Mouse (Mus musculus): Measurements from ENCODE around the gene Rnf212.

The Rnf212 gene

GRCm38 (mm10) chr5:108718051-108718450 lies 56.7 kb downstream of the Rnf212 start:
- ChIA-PET CTCF (interaction anchor here in 2 of 4 experiments (0.6 to 1.0 kb wide), 2 partner anchors 9 to 857 kb away, joined by 3 to 5 read pairs; no protein-coding TSS in a partner anchor), POLR2A (interaction anchor here in 1 of 4 experiments (1.0 kb wide), 1 partner anchor 9 kb away, joined by 3 read pairs; no protein-coding TSS in a partner anchor)

- POLR2A ChIA-PET: interaction anchor here in 1 of 4 experiments (1.3 to 1.4 kb wide), 2 partner anchors 16 to 56 kb away, joined by 3 read pairs; partner anchors contain the start of gene Idua
- CTCF ChIA-PET: interaction anchor here in 2 of 4 experiments (1.5 to 1.7 kb wide), 2 partner anchors 11 kb away, joined by 4 read pairs; no protein-coding TSS in a partner anchor
These were observed 58.8 kb downstream of the Rnf212 start for GRCm38 (mm10) chr5:108715974-108716373.

- CTCF ChIA-PET: interaction anchor here in 2 of 4 experiments (1.3 to 1.7 kb wide), 2 partner anchors 13 kb away, joined by 3 to 5 read pairs; no protein-coding TSS in a partner anchor
- POLR2A ChIA-PET: no interaction called here
These were observed 60.6 kb downstream of the Rnf212 start for GRCm38 (mm10) chr5:108714149-108714548.

- ChIA-PET CTCF (interaction anchor here in 2 of 4 experiments (1.3 to 1.7 kb wide), 2 partner anchors 13 kb away, joined by 3 to 5 read pairs; no protein-coding TSS in a partner anchor), POLR2A (no interaction called here)
These were observed 61.1 kb downstream of the Rnf212 start for GRCm38 (mm10) chr5:108713691-108714090.

GRCm38 (mm10) chr5:108713096-108713495 lies 61.7 kb downstream of the Rnf212 start:
- ChIA-PET POLR2A (no interaction called here), CTCF (no interaction called here)

- POLR2A ChIA-PET: interaction anchor here in 1 of 4 experiments (0.6 kb wide), 1 partner anchor 919 kb away, joined by 3 read pairs; no protein-coding TSS in a partner anchor
These were observed 62.8 kb downstream of the Rnf212 start for GRCm38 (mm10) chr5:108711968-108712367.

GRCm38 (mm10) chr5:108708981-108709731 lies 65.6 kb downstream of the Rnf212 start:
- CTCF ChIA-PET: interaction anchor here in 2 of 4 experiments (0.6 to 1.7 kb wide), 2 partner anchors 18 to 1001 kb away, joined by 7 read pairs; no protein-coding TSS in a partner anchor

More at GRCm38 (mm10) chr5:108711968-108712367, 62.8 kb downstream of the Rnf212 start:
- CTCF ChIA-PET: no interaction called here

GRCm38 (mm10) chr5:108708419-108708818 lies 66.4 kb downstream of the Rnf212 start:
- ChIA-PET POLR2A (interaction anchor here in 2 of 4 experiments (1.1 to 2.0 kb wide), 4 partner anchors 9 to 338 kb away, joined by 3 to 7 read pairs (median 4); no protein-coding TSS in a partner anchor), CTCF (interaction anchor here in 3 of 4 experiments (0.5 to 1.7 kb wide), 4 partner anchors 19 to 65 kb away, joined by 3 to 7 read pairs (median 4); no protein-coding TSS in a partner anchor)

More at GRCm38 (mm10) chr5:108708981-108709731, 65.6 kb downstream of the Rnf212 start:
- POLR2A ChIA-PET: interaction anchor here in 3 of 4 experiments (0.6 to 2.0 kb wide), 8 partner anchors 8 to 338 kb away, joined by 3 to 7 read pairs (median 3); no protein-coding TSS in a partner anchor

- POLR2A ChIA-PET: interaction anchor here in 2 of 4 experiments (1.1 to 2.0 kb wide), 4 partner anchors 8 to 28 kb away, joined by 3 to 7 read pairs (median 4); no protein-coding TSS in a partner anchor
- CTCF ChIA-PET: interaction anchor here in 3 of 4 experiments (0.5 to 1.2 kb wide), 5 partner anchors 12 to 673 kb away, joined by 3 to 4 read pairs (median 3); no protein-coding TSS in a partner anchor
These were observed 67.0 kb downstream of the Rnf212 start for GRCm38 (mm10) chr5:108707758-108708157.

- ChIA-PET CTCF (interaction anchor here in 2 of 4 experiments (0.6 to 1.2 kb wide), 4 partner anchors 10 to 613 kb away, joined by 3 to 5 read pairs (median 4); no protein-coding TSS in a partner anchor), POLR2A (interaction anchor here in 3 of 4 experiments (0.6 to 2.2 kb wide), 7 partner anchors 9 to 73 kb away, joined by 3 to 7 read pairs (median 5); partner anchors contain the start of gene Dgkq (in 1 of the 3))
These were observed 70.8 kb downstream of the Rnf212 start for GRCm38 (mm10) chr5:108703754-108704626.

GRCm38 (mm10) chr5:108701341-108702021 lies 73.3 kb downstream of the Rnf212 start:
- ChIA-PET POLR2A (interaction anchor here in 2 of 4 experiments (0.7 to 1.5 kb wide), 4 partner anchors 18 to 50 kb away, joined by 3 to 4 read pairs (median 3); no protein-coding TSS in a partner anchor), CTCF (interaction anchor here in 1 of 4 experiments (0.5 to 1.2 kb wide), 2 partner anchors 18 to 22 kb away, joined by 3 to 5 read pairs; no protein-coding TSS in a partner anchor)

GRCm38 (mm10) chr5:108700346-108700745 lies 74.4 kb downstream of the Rnf212 start:
- ChIA-PET CTCF (interaction anchor here in 2 of 4 experiments (0.6 to 1.2 kb wide), 3 partner anchors 19 to 50 kb away, joined by 3 to 5 read pairs (median 3); no protein-coding TSS in a partner anchor), POLR2A (interaction anchor here in 2 of 4 experiments (0.9 to 3.4 kb wide), 10 partner anchors 9 to 672 kb away, joined by 3 to 14 read pairs (median 3); partner anchors contain the start of gene Dgkq (in 2 of the 2))

GRCm38 (mm10) chr5:108697341-108697753 lies 77.4 kb downstream of the Rnf212 start:
- CTCF ChIA-PET: no interaction called here

GRCm38 (mm10) chr5:108696542-108696941 lies 78.2 kb downstream of the Rnf212 start:
- ChIA-PET CTCF (interaction anchor here in 2 of 4 experiments (0.6 to 2.0 kb wide), 3 partner anchors 17 to 463 kb away, joined by 3 to 4 read pairs (median 4); partner anchors contain the start of gene Dgkq (in 1 of the 2)), POLR2A (interaction anchor here in 3 of 4 experiments (0.5 to 1.0 kb wide), 5 partner anchors 69 to 644 kb away, joined by 3 to 6 read pairs (median 3); partner anchors contain the start of gene Pcgf3 (in 1 of the 3))

More at GRCm38 (mm10) chr5:108697341-108697753, 77.4 kb downstream of the Rnf212 start:
- POLR2A ChIA-PET: interaction anchor here in 2 of 4 experiments (1.4 to 3.4 kb wide), 2 partner anchors 28 kb away, joined by 4 to 14 read pairs; partner anchors contain the start of gene Dgkq (in 2 of the 2)

GRCm38 (mm10) chr5:108695861-108696260 lies 78.9 kb downstream of the Rnf212 start:
- ChIA-PET CTCF (interaction anchor here in 2 of 4 experiments (0.6 to 2.0 kb wide), 4 partner anchors 16 to 462 kb away, joined by 3 to 4 read pairs (median 4); partner anchors contain the start of gene Dgkq (in 1 of the 2)), POLR2A (interaction anchor here in 3 of 4 experiments (0.7 to 6.0 kb wide), 7 partner anchors 12 to 643 kb away, joined by 3 to 52 read pairs (median 3); partner anchors contain the start of genes Dgkq (in 2 of the 3) and Pcgf3 (in 1 of the 3))
